Mouse (Mus musculus) adrenal gland (tissue): Measurements from ENCODE around the gene Porcn.

Source experiments
- intact Hi-C: fragments of 180-260 bp; cut with DNase I; formaldehyde crosslinking; loops from one replicate; pipeline ENCODE4 v1.15.1; 2025

Gene Porcn

GRCm38 (mm10) chrX:8207224-8207623, 899 bp upstream of the Porcn start:
- intact Hi-C loops = no loop called here

- intact Hi-C loops = no loop called here
Measured at GRCm38 (mm10) chrX:8206694-8207197, 421 bp upstream of the Porcn start.

GRCm38 (mm10) chrX:8205551-8205950, 774 bp downstream of the Porcn start:
- intact Hi-C loops = no loop called here

GRCm38 (mm10) chrX:8205088-8205487, 1.2 kb downstream of the Porcn start:
- intact Hi-C loops = no loop called here

- intact Hi-C loops = no loop called here
Measured at GRCm38 (mm10) chrX:8204076-8204475, 2.2 kb downstream of the Porcn start.

- intact Hi-C loops = no loop called here
Measured at GRCm38 (mm10) chrX:8203105-8203504, 3.2 kb downstream of the Porcn start.

GRCm38 (mm10) chrX:8193419-8193723, 13.0 kb downstream of the Porcn start, which contains the start of gene Ebp:
TSS of gene Ebp (minus strand) at chrX:8193512.
- intact Hi-C loops = no loop called here

GRCm38 (mm10) chrX:8192640-8193418, 13.5 kb downstream of the Porcn start:
- intact Hi-C loops = no loop called here

GRCm38 (mm10) chrX:8192126-8192639, 14.1 kb downstream of the Porcn start:
- intact Hi-C loops = no loop called here

GRCm38 (mm10) chrX:8182871-8183540, 23.3 kb downstream of the Porcn start:
- intact Hi-C loops = no loop called here

GRCm38 (mm10) chrX:8179646-8180045, 26.7 kb downstream of the Porcn start:
- intact Hi-C loops = no loop called here

GRCm38 (mm10) chrX:8178871-8179270, 27.5 kb downstream of the Porcn start:
- intact Hi-C loops = no loop called here

GRCm38 (mm10) chrX:8175504-8176385, 30.6 kb downstream of the Porcn start, which contains the start of gene Tbc1d25:
TSS of gene Tbc1d25 (minus strand) at chrX:8176181.
- intact Hi-C loops = no loop called here

- intact Hi-C loops = no loop called here
Measured at GRCm38 (mm10) chrX:8175169-8175503, 31.2 kb downstream of the Porcn start.

- intact Hi-C loops = no loop called here
Measured at GRCm38 (mm10) chrX:8167716-8168647, 38.3 kb downstream of the Porcn start.

GRCm38 (mm10) chrX:8164471-8164870, 41.9 kb downstream of the Porcn start:
- intact Hi-C loops = no loop called here

- intact Hi-C loops = no loop called here
Measured at GRCm38 (mm10) chrX:8163076-8163475, 43.2 kb downstream of the Porcn start.

- intact Hi-C loops = no loop called here
Measured at GRCm38 (mm10) chrX:8145153-8145991, 61.0 kb downstream of the Porcn start, which contains the start of gene Rbm3. TSS of gene Rbm3 (minus strand) at chrX:8145880.
